Mouse (Mus musculus) hindbrain, embryonic 14.5 days (tissue): ENCODE measurements around the gene Lefty2. TPM values are rescaled to one million over a fixed set of nuclear protein-coding genes. Genes with fewer than 3 reads are reported as not detected.

Experiments
- ATAC-seq: fragments of 200-750 bp; cut with Nextera tagmentation; 2 replicates; pipeline ENCODE4 v1.8.0; 2017; ENCODE audit warnings: moderate number of reproducible peaks, mild to moderate bottlenecking, moderate TSS enrichment, moderate library complexity; ENCODE audit not compliant: low FRiP score
- DNase-seq: peaks from one replicate; pipeline ENCODE4 v3.0.0-alpha.2; 2015; ENCODE audit warnings: low spot score
- H3K27ac ChIP-seq: fragments of 300-500 bp; sonication (generic); 2 replicates; pipeline ENCODE4 v1.5.1; 2014; ENCODE audit warnings: mild to moderate bottlenecking, moderate library complexity
- H3K27me3 ChIP-seq: fragments of 300-500 bp; sonication (generic); 2 replicates; pipeline ENCODE4 v1.6.1; 2014; ENCODE audit warnings: mild to moderate bottlenecking, low read length, mixed read lengths; ENCODE audit not compliant: control insufficient read depth, insufficient read depth
- H3K36me3 ChIP-seq: fragments of 300-500 bp; sonication (generic); replicated peaks from 2 replicates; pipeline ENCODE4 v1.6.1; 2014; ENCODE audit not compliant: control insufficient read depth, insufficient read depth
- H3K4me1 ChIP-seq: fragments of 300-500 bp; sonication (generic); replicated peaks from 2 replicates; pipeline ENCODE4 v1.6.1; 2014; ENCODE audit warnings: antibody characterized with exemption, low read length, mixed read lengths; ENCODE audit not compliant: control insufficient read depth, insufficient read depth
- H3K4me2 ChIP-seq: fragments of 300-500 bp; sonication (generic); replicated peaks from 2 replicates; pipeline ENCODE4 v1.6.1; 2014; ENCODE audit warnings: mild to moderate bottlenecking, moderate library complexity
- H3K4me3 ChIP-seq: fragments of 300-500 bp; sonication (generic); replicated peaks from 2 replicates; pipeline ENCODE4 v1.5.1; 2014; ENCODE audit warnings: mild to moderate bottlenecking, low read length
- H3K9ac ChIP-seq: fragments of 300-500 bp; sonication (generic); 2 replicates; pipeline ENCODE4 v1.6.1; 2014
- H3K9me3 ChIP-seq: fragments of 300-500 bp; sonication (generic); 2 replicates; pipeline ENCODE4 v1.6.1; 2016; ENCODE audit warnings: low read length; ENCODE audit not compliant: control insufficient read depth
- WGBS: fragments of 180-500 bp; shearing (Covaris S2); extraction: QIAGEN DNeasy Blood & Tissue Kit; methylation state at CpG from one replicate; pipeline ENCODE4 v1.1.7; 2014; 5-methylcytosine and 5-hydroxymethylcytosine counted together
- polyA plus RNA-seq: library from polyadenylated mRNA; unstranded; fragments of >200 nt; fragmentation: Nextera tagmentation; extraction: Ambion mirVana; gene quantifications from 2 replicates; pipeline ENCODE4 v1.2.1, GENCODE M21; 2014

Gene Lefty2
- 1.5 and 3.2 TPM in 2 replicates for polyA plus RNA-seq

DNA sequence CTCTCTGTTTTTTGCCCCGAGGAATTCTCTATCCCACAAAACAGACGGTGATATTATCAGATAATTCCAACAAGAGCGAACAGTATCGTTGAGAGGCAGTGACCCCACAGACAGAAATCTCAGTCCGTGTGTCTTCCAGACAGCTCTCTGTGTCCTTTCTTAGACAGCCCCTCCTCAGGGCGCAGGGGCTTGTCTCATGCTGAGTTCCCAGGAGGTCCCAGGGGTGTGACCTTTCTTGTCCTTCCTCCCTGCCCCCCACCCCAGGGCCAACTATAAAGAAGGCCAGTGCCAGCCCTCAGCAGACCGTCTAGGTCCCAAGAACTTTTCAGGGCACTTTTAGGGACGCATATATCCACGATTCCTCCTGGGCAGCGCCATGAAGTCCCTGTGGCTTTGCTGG is at the start of gene Lefty2:
Lefty2 (plus strand) TSS at position 301 of the 400 bp plus-strand sequence.
- no peak for DNase-seq
- Histone ChIP-seq H3K9ac (no peak within 1 kb of the TSS), H3K27me3 (peaks cover 27% of the 10 kb centered on the region), H3K9me3 (no peaks in the 10 kb centered on the region), H3K4me1 (peaks cover 5% of the 10 kb centered on the region; the same call in 1 of the 2 replicates), H3K27ac (no peak within 1 kb of the TSS), H3K4me3 (no peak within 1 kb of the TSS), H3K4me2 (no peak within 1 kb of the TSS), H3K36me3 (no peaks in the 10 kb centered on the region)
- ATAC-seq, result no peak
- 64% methylated on average over 10 of the region's 10 CpGs for WGBS

DNA sequence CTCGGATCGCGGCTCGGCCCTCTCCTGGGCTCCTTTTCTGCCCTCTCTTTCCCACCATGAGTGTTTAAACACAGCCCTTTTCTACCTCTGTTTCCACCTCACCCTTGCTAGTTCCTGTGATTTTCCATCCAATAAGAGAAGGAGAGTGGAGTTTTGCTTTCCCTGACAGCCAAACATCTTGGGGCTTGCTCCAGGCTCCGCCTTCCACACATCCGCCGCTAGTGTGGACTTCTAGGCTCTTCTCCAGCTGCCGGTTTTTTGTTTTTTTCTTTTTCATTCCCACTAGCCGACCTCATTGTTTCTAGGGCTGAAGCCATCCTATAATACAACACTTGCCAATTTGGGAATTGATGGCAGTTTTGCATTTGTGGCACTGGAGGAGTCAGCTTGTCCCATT is 44.8 kb upstream of the Lefty2 start:
- Histone ChIP-seq H3K4me1 (peaks cover 40% of the 10 kb centered on the region), H3K27me3 (no peaks in the 10 kb centered on the region), H3K9ac (peak overlapping the region; percentile 55), H3K4me3 (peak overlapping the region; percentile 27), H3K36me3 (no peaks in the 10 kb centered on the region), H3K4me2 (peak overlapping the region; percentile 71), H3K9me3 (no peaks in the 10 kb centered on the region), H3K27ac (peak overlapping the region; percentile 99)
- ATAC-seq, result peak; percentile 74
- DNase-seq, result peak; percentile 85
- WGBS, result 3% methylated on average over 9 of the region's 9 CpGs

GRCm38 (mm10) chr1:180848511-180849241 is 44.2 kb upstream of the Lefty2 start:
- no peaks in the 10 kb centered on the region for H3K9me3 ChIP-seq
- DNase-seq (peak; percentile 72), ATAC-seq (peak; percentile 51)
- H3K4me2 ChIP-seq, result peak overlapping the region; percentile 71
- H3K9ac ChIP-seq, result peak overlapping the region; percentile 55
- H3K4me3 ChIP-seq, result peak overlapping the region; percentile 27
- peak overlapping the region; percentile 99 for H3K27ac ChIP-seq
- no peaks in the 10 kb centered on the region for H3K27me3 ChIP-seq
- WGBS, result 6% methylated on average over 11 of the region's 11 CpGs
- peaks cover 40% of the 10 kb centered on the region for H3K4me1 ChIP-seq
- H3K36me3 ChIP-seq, result no peaks in the 10 kb centered on the region

- peak; percentile 53 for DNase-seq
- Histone ChIP-seq H3K27me3 (no peaks in the 10 kb centered on the region), H3K9me3 (no peaks in the 10 kb centered on the region), H3K4me1 (peaks cover 40% of the 10 kb centered on the region), H3K9ac (peak overlapping the region; percentile 80), H3K4me3 (peak overlapping the region; percentile 73), H3K36me3 (no peaks in the 10 kb centered on the region; the same call in 1 of the 2 replicates), H3K4me2 (peak overlapping the region; percentile 71), H3K27ac (peak overlapping the region; percentile 99)
- ATAC-seq, result no peak
- WGBS, result 30% methylated on average over 11 of the region's 11 CpGs
These were observed 43.1 kb upstream of the Lefty2 start for GRCm38 (mm10) chr1:180849701-180850301.

- Histone ChIP-seq H3K9ac (peak within 1 kb of the TSS; percentile 80), H3K4me1 (peaks cover 40% of the 10 kb centered on the region), H3K27me3 (no peaks in the 10 kb centered on the region), H3K9me3 (no peaks in the 10 kb centered on the region), H3K27ac (peak within 1 kb of the TSS; percentile 99), H3K4me2 (peak within 1 kb of the TSS; percentile 77), H3K36me3 (peaks cover under 1% of the 10 kb centered on the region), H3K4me3 (peak within 1 kb of the TSS; percentile 73)
- DNase-seq (peak; percentile 100), ATAC-seq (peak; percentile 95)
- under 1% methylated on average over 75 of the region's 77 CpGs for WGBS
These were observed 42.3 kb upstream of the Lefty2 start, which contains the start of gene Sde2 for GRCm38 (mm10) chr1:180850316-180851270. Sde2 (plus strand) TSS chr1:180851127.

DNA sequence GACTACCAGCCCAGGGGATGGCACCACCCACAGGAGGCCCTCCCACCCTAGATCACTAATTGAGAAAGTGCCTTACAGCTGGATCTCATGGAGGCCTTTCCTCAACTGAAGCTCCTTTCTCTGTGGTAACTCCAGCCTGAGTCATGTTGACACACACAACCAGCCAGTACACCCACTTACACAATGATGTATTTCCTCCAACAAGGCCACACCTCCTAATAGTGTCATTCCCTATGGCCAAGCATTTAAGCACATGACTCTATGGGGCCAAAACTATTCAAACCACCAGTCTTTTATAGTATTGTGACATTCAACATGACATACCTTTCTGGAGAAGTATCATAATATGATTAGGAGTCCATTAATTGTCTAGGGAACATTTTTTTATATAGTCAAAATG is 34.1 kb upstream of the Lefty2 start:
- H3K4me2 ChIP-seq, result no peak overlapping the region
- no peak overlapping the region for H3K4me3 ChIP-seq
- no peak overlapping the region for H3K9ac ChIP-seq
- no peaks in the 10 kb centered on the region for H3K9me3 ChIP-seq
- no peak overlapping the region for H3K27ac ChIP-seq
- DNase-seq (no peak), ATAC-seq (no peak)
- H3K36me3 ChIP-seq, result peaks cover 75% of the 10 kb centered on the region
- H3K27me3 ChIP-seq, result no peaks in the 10 kb centered on the region
- H3K4me1 ChIP-seq, result no peaks in the 10 kb centered on the region

GRCm38 (mm10) chr1:180860030-180860429 is 32.9 kb upstream of the Lefty2 start:
- DNase-seq (no peak), ATAC-seq (no peak)
- H3K27ac ChIP-seq, result no peak overlapping the region
- no peak overlapping the region for H3K9ac ChIP-seq
- H3K27me3 ChIP-seq, result no peaks in the 10 kb centered on the region
- WGBS, result 91% methylated on average over 6 of the region's 6 CpGs
- peaks cover 86% of the 10 kb centered on the region for H3K36me3 ChIP-seq
- H3K4me1 ChIP-seq, result no peaks in the 10 kb centered on the region
- H3K4me2 ChIP-seq, result no peak overlapping the region
- H3K9me3 ChIP-seq, result no peaks in the 10 kb centered on the region
- H3K4me3 ChIP-seq, result no peak overlapping the region

- Histone ChIP-seq H3K4me1 (no peaks in the 10 kb centered on the region), H3K4me3 (no peak overlapping the region), H3K36me3 (peaks cover 90% of the 10 kb centered on the region), H3K27ac (no peak overlapping the region), H3K4me2 (no peak overlapping the region), H3K9me3 (no peaks in the 10 kb centered on the region), H3K9ac (no peak overlapping the region), H3K27me3 (no peaks in the 10 kb centered on the region)
- ATAC-seq (no peak), DNase-seq (peak; percentile 77)
- WGBS, result 19% methylated on average over 1 of the region's 1 CpGs
These were observed 29.3 kb upstream of the Lefty2 start for GRCm38 (mm10) chr1:180863606-180864005.

- ATAC-seq (no peak), DNase-seq (no peak)
- 89% methylated on average over 7 of the region's 7 CpGs for WGBS
- Histone ChIP-seq H3K4me3 (no peak overlapping the region), H3K4me1 (no peaks in the 10 kb centered on the region), H3K27ac (no peak overlapping the region), H3K9me3 (no peaks in the 10 kb centered on the region), H3K9ac (no peak overlapping the region), H3K27me3 (no peaks in the 10 kb centered on the region), H3K36me3 (peaks cover 70% of the 10 kb centered on the region), H3K4me2 (no peak overlapping the region)
These were observed 26.9 kb upstream of the Lefty2 start for GRCm38 (mm10) chr1:180866001-180866400.
